Mouse (Mus musculus) hindbrain, embryonic 13.5 days (tissue): ENCODE results near the gene Atp5k. TPM values are rescaled to one million over a fixed set of nuclear protein-coding genes. Genes with fewer than 3 reads are reported as not detected.

ENCODE experiments used
- ATAC-seq: fragments of 200-750 bp; cut with Nextera tagmentation; 2 replicates; pipeline ENCODE4 v1.8.0; 2017; ENCODE audit warnings: moderate TSS enrichment; ENCODE audit not compliant: low FRiP score
- H3K27ac ChIP-seq: fragments of 300-500 bp; sonication (generic); 2 replicates; pipeline ENCODE4 v1.5.1; 2015; ENCODE audit warnings: inconsistent platforms, mild to moderate bottlenecking, moderate library complexity
- H3K27me3 ChIP-seq: fragments of 300-500 bp; sonication (generic); 2 replicates; pipeline ENCODE4 v1.6.1; 2015; ENCODE audit warnings: mild to moderate bottlenecking, inconsistent platforms
- H3K36me3 ChIP-seq: fragments of 300-500 bp; sonication (generic); 2 replicates; pipeline ENCODE4 v1.6.1; 2015; ENCODE audit warnings: mild to moderate bottlenecking, inconsistent platforms
- H3K4me1 ChIP-seq: fragments of 300-500 bp; sonication (generic); replicated peaks from 2 replicates; pipeline ENCODE4 v1.6.1; 2015; ENCODE audit warnings: inconsistent platforms
- H3K4me2 ChIP-seq: fragments of 300-500 bp; sonication (generic); 2 replicates; pipeline ENCODE4 v1.6.1; 2015; ENCODE audit warnings: inconsistent platforms, mild to moderate bottlenecking, moderate library complexity
- H3K4me3 ChIP-seq: fragments of 300-500 bp; sonication (generic); 2 replicates; pipeline ENCODE4 v1.5.1; 2015; ENCODE audit warnings: mild to moderate bottlenecking, inconsistent platforms
- H3K9ac ChIP-seq: fragments of 300-500 bp; sonication (generic); 2 replicates; pipeline ENCODE4 v1.6.1; 2015; ENCODE audit warnings: mild to moderate bottlenecking, inconsistent platforms
- H3K9me3 ChIP-seq: fragments of 300-500 bp; sonication (generic); 2 replicates; pipeline ENCODE4 v1.6.1; 2016; ENCODE audit warnings: inconsistent platforms
- WGBS: fragments of 180-500 bp; shearing (Covaris S2); methylation state at CpG from one replicate; pipeline ENCODE4 v1.1.7; 2015; 5-methylcytosine and 5-hydroxymethylcytosine counted together
- polyA plus RNA-seq: library from polyadenylated mRNA; unstranded; fragments of >200 nt; fragmentation: Nextera tagmentation; extraction: Ambion mirVana; gene quantifications from 2 replicates; pipeline ENCODE4 v1.2.1, GENCODE M21; 2015

The Atp5k gene
- polyA plus RNA-seq, 1 experiment from 2014 or later = 472 TPM

GRCm38 (mm10) chr5:108414711-108415110, 19.5 kb downstream of the Atp5k start:
- Histone ChIP-seq H3K4me1 (no peaks in the 10 kb centered on the region), H3K9me3 (no peaks in the 10 kb centered on the region), H3K36me3 (no peaks in the 10 kb centered on the region), H3K4me3 (no peak overlapping the region), H3K27ac (no peak overlapping the region), H3K9ac (no peak overlapping the region), H3K27me3 (no peaks in the 10 kb centered on the region), H3K4me2 (no peak overlapping the region)
- WGBS = 80% methylated on average over 2 of the region's 2 CpGs
- ATAC-seq = no peak

DNA sequence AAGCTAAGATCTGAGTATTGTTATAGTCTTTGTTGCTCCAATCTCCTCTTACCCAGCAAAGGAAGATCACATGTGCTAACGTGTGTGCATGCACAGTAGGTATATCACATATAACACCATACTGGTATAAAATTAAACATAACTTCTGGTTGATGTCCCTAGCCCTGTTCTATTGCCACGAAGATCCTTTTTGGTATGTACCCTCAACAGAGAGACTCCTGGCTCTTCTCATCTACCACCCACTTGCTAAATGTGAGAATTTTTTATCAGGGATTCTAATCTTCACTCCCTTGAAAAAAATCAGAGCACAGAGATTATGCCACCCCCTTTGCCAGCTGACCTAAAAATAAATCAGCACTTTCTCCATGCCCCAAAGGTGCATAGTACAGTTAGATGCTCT, 27.3 kb downstream of the Atp5k start:
- Histone ChIP-seq H3K4me3 (no peak overlapping the region), H3K9me3 (no peaks in the 10 kb centered on the region), H3K36me3 (no peaks in the 10 kb centered on the region), H3K27ac (no peak overlapping the region), H3K4me2 (no peak overlapping the region), H3K4me1 (no peaks in the 10 kb centered on the region), H3K9ac (no peak overlapping the region), H3K27me3 (no peaks in the 10 kb centered on the region)
- ATAC-seq = no peak
- WGBS = 76% methylated on average over 2 of the region's 2 CpGs

DNA sequence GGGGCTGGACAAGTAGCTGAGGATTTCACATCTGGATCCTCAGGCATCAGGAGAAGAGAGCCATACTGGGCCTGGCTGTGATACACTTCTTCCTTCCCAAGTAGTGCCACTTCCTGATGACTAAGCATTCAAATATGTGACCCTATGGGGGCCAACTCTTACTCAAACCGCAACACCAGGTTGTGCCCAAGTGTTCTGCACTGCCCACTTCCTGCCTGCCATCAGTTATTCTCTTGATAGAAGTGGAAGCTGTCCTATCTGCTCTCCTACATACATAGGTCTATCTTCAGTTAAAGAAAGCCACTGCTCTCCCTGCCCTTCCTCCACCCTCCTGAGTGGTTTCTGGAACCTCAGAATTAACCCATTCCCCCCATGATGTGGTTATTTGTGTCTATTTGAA, 28.8 kb downstream of the Atp5k start:
- H3K4me1 ChIP-seq = no peaks in the 10 kb centered on the region
- no peak overlapping the region for H3K4me3 ChIP-seq
- 72% methylated on average over 1 of the region's 1 CpGs for WGBS
- no peak for ATAC-seq
- no peaks in the 10 kb centered on the region for H3K27me3 ChIP-seq
- no peak overlapping the region for H3K27ac ChIP-seq
- no peaks in the 10 kb centered on the region for H3K36me3 ChIP-seq
- no peak overlapping the region for H3K4me2 ChIP-seq
- no peak overlapping the region for H3K9ac ChIP-seq
- H3K9me3 ChIP-seq = no peaks in the 10 kb centered on the region

DNA sequence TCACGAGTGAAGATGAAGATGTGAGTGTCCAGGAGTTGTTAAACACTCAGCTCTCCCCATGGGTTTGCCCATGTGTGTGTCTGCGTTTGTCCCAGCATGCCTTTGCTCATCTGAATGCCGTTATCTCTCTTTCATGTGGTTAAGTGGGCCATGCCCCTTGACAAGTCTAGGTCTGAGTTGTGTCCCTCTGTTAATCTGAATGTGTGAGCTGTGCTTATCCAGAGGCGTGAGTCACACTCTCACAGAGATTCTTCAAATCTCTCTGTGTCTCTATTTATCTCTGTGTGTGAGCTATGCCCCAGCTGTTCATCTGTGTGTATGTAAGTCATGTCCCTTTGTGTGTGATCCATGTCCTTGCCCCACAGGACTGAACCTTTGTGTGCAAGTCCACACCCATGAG, 30.8 kb downstream of the Atp5k start:
- WGBS = 87% methylated on average over 4 of the region's 4 CpGs

DNA sequence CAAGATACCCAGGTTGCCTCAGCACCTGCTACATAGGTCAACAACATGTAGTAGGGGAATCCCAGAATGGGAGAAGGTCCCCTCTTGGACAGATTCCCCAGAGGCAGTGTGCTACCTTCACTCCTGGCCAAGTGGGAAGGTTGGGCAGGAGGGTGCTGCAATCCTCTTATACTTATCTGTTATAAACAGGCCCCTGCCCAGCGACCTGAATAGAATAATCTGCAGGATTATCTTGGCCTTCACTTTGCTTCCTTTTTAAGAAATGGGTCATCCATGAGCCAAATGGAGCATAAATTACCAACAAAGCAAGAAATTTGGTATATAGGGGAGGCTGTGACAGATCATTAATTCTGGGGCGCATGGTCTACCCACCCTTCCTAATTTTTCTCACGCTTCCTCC, 44.5 kb downstream of the Atp5k start:
- Histone ChIP-seq H3K27me3 (no peaks in the 10 kb centered on the region), H3K27ac (no peak overlapping the region), H3K4me2 (no peak overlapping the region), H3K4me1 (no peaks in the 10 kb centered on the region), H3K4me3 (no peak overlapping the region), H3K9me3 (no peaks in the 10 kb centered on the region), H3K9ac (no peak overlapping the region), H3K36me3 (no peaks in the 10 kb centered on the region)
- ATAC-seq = no peak
- WGBS = 78% methylated on average over 3 of the region's 3 CpGs

More for the DNA sequence above, 30.8 kb downstream of the Atp5k start:
- H3K27ac ChIP-seq = no peak overlapping the region
- no peaks in the 10 kb centered on the region for H3K27me3 ChIP-seq
- ATAC-seq = no peak
- H3K4me3 ChIP-seq = no peak overlapping the region
- no peak overlapping the region for H3K4me2 ChIP-seq
- no peaks in the 10 kb centered on the region for H3K9me3 ChIP-seq
- H3K36me3 ChIP-seq = no peaks in the 10 kb centered on the region
- H3K9ac ChIP-seq = no peak overlapping the region
- H3K4me1 ChIP-seq = no peaks in the 10 kb centered on the region

GRCm38 (mm10) chr5:108388201-108388600, 46.0 kb downstream of the Atp5k start, which contains the start of gene Pde6b:
TSS of gene Pde6b (plus strand) at chr5:108388391.
- WGBS = 80% methylated on average over 7 of the region's 7 CpGs
- H3K4me2 ChIP-seq = no peak within 1 kb of the TSS
- H3K4me3 ChIP-seq = no peak within 1 kb of the TSS
- no peaks in the 10 kb centered on the region for H3K4me1 ChIP-seq
- H3K27me3 ChIP-seq = no peaks in the 10 kb centered on the region
- no peak within 1 kb of the TSS for H3K27ac ChIP-seq
- no peak within 1 kb of the TSS for H3K9ac ChIP-seq
- H3K9me3 ChIP-seq = no peaks in the 10 kb centered on the region
- ATAC-seq = no peak
- H3K36me3 ChIP-seq = no peaks in the 10 kb centered on the region

- no peaks in the 10 kb centered on the region for H3K9me3 ChIP-seq
- WGBS = 82% methylated on average over 4 of the region's 4 CpGs
Measured at GRCm38 (mm10) chr5:108386449-108386848, 47.8 kb downstream of the Atp5k start.

GRCm38 (mm10) chr5:108385632-108386031, 48.6 kb downstream of the Atp5k start:
- WGBS = 85% methylated on average over 2 of the region's 2 CpGs
- no peak overlapping the region for H3K4me3 ChIP-seq
- no peak overlapping the region for H3K9ac ChIP-seq
- H3K27ac ChIP-seq = no peak overlapping the region
- no peaks in the 10 kb centered on the region for H3K36me3 ChIP-seq
- H3K9me3 ChIP-seq = no peaks in the 10 kb centered on the region
- H3K27me3 ChIP-seq = no peaks in the 10 kb centered on the region
- no peaks in the 10 kb centered on the region for H3K4me1 ChIP-seq
- ATAC-seq = no peak
- no peak overlapping the region for H3K4me2 ChIP-seq

More at GRCm38 (mm10) chr5:108386449-108386848, 47.8 kb downstream of the Atp5k start:
- Histone ChIP-seq H3K27ac (no peak overlapping the region), H3K4me1 (no peaks in the 10 kb centered on the region), H3K36me3 (no peaks in the 10 kb centered on the region), H3K9ac (no peak overlapping the region), H3K4me2 (no peak overlapping the region), H3K27me3 (no peaks in the 10 kb centered on the region), H3K4me3 (no peak overlapping the region)
- ATAC-seq = no peak

Other genes starting within 250 kb of the Atp5k start
- 40.5 and 41.8 TPM in 2 replicates for gene Dr1, start 165.6 kb downstream of the Atp5k start, polyA plus RNA-seq
- 5.4 and 5.9 TPM in 2 replicates for gene Pigg, start 121.8 kb downstream of the Atp5k start, polyA plus RNA-seq
- gene Gm42517, start 66.5 kb downstream of the Atp5k start, polyA plus RNA-seq = 0.78 and 1.4 TPM in 2 replicates
- gene Pde6b, start 46.1 kb downstream of the Atp5k start, polyA plus RNA-seq = 0.16 and 0.22 TPM in 2 replicates
- gene Mfsd7a, start 14.4 kb upstream of the Atp5k start, polyA plus RNA-seq = 0.17 and 0.19 TPM in 2 replicates
- 26.6 and 27.8 TPM in 2 replicates for gene Pcgf3, start 26.8 kb upstream of the Atp5k start, polyA plus RNA-seq
- gene Cplx1, start 115.6 kb upstream of the Atp5k start, polyA plus RNA-seq = 82.5 and 85.1 TPM in 2 replicates
- gene Gak, start 195.3 kb upstream of the Atp5k start, polyA plus RNA-seq = 48.8 and 49.1 TPM in 2 replicates
- gene Tmem175, start 195.3 kb upstream of the Atp5k start, polyA plus RNA-seq = 23.9 and 26.4 TPM in 2 replicates
- 9.8 and 12.3 TPM in 2 replicates for gene Idua, start 225.9 kb upstream of the Atp5k start, polyA plus RNA-seq
- gene Dgkq, start 235.2 kb upstream of the Atp5k start, polyA plus RNA-seq = 23.8 and 27.2 TPM in 2 replicates
- 2.0 and 2.7 TPM in 2 replicates for gene Slc26a1, start 241.1 kb upstream of the Atp5k start, polyA plus RNA-seq